Mouse (Mus musculus): Measurements from ENCODE around the gene Lsm14b.
A peak's percentile ranks its signal among the peaks of the same experiment; 100 is the strongest.

The Lsm14b gene

DNA sequence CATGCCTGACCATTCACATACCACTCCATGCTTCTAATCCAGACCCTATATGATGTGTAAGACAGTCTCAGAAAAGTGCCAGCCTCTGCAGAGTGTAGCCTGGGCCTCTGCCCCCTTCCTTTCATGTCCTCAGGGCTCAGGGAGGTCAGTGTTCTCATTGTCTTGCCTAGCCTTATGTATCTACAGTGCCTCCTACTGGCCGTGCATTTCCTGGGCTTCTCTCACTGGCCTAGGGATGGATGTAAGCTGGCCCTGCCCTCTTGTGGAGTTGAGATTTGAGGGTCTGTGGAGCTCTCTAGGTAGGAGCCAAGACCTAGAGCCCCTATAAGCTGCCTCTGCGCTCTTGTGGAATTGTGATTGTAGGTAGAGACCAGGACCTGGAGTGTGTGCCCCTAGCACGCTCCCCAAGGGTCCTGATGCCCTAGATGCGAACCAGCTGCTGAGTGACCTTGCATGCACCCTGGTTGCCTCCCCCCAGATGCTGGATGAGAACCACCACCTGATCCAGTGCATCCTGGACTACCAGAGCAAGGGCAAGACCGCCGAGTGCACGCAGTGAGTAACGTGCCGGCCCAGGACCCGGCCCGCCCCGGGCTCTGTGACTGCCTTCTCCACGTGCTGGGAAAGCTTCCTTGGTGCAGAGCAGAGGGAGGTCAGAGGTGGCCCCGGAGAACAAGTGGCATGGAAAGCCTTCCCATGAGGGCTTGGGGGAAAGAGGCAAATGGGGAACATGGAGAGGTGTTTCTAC, 27.4 kb downstream of the Lsm14b start:
- DNase-seq (ENCODE audit: low read depth in 2 of 2, low spot score in 2 of 2): no peak

GRCm38 (mm10) chr2:180053001-180053400, 28.2 kb downstream of the Lsm14b start:
- DNase-seq (ENCODE audit: low read depth in 2 of 2, low spot score in 2 of 2): no peak

GRCm38 (mm10) chr2:180063338-180064131, 38.7 kb downstream of the Lsm14b start:
- no peak for DNase-seq (ENCODE audit: low read depth in 2 of 2, low spot score in 2 of 2)

GRCm38 (mm10) chr2:180069770-180070480, 45.1 kb downstream of the Lsm14b start:
- DNase-seq (ENCODE audit: low read depth in 2 of 2, low spot score in 2 of 2): no peak

- DNase-seq (ENCODE audit: low read depth in 2 of 2, low spot score in 2 of 2): peak; percentile 89 to 92
Observed at GRCm38 (mm10) chr2:180070481-180071453, 46.0 kb downstream of the Lsm14b start, which contains the start of gene Mtg2. Gene Mtg2 (plus strand): TSS chr2:180070588.

DNA sequence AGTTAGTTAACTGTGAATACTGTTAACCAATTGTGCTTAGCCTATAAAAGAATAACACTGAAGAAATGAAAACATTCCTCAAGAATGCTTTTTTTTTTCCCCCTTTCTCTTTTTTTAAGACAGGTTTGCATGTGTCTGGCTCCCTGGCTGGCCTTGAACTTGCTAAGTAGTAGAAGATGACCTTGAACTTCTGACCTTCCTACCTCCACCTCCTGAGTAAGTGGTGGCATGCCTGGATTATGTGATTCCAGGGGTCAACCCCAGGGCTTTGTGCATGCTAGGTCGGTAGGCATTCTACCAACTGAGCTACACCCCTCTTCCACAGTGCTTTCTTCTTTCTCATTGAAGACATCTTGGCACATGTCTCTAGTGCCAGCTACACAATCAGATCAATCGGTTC, 46.9 kb downstream of the Lsm14b start:
- no peak for DNase-seq (ENCODE audit: low read depth in 2 of 2, low spot score in 2 of 2)

DNA sequence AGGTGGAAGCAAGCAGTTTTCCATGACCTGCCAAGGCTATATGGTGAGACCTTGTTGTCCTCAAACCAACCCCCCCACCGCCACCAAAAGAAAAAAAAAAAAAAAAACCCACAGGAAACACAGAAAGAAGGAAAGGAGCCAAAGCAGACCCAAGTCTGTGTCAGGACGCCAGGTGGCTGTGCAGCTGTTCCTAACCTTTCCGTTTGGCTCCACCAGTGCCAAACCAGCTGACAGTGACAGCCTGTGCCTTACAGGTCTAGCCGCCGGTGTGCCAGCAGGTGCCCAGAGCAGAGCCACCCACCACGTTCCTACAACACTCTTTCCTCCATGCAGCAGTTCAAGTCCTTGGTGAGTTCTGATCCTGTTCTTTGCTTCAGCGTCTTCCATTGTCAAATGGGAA, 48.1 kb downstream of the Lsm14b start:
- no peak for DNase-seq (ENCODE audit: low read depth in 2 of 2, low spot score in 2 of 2)

DNA sequence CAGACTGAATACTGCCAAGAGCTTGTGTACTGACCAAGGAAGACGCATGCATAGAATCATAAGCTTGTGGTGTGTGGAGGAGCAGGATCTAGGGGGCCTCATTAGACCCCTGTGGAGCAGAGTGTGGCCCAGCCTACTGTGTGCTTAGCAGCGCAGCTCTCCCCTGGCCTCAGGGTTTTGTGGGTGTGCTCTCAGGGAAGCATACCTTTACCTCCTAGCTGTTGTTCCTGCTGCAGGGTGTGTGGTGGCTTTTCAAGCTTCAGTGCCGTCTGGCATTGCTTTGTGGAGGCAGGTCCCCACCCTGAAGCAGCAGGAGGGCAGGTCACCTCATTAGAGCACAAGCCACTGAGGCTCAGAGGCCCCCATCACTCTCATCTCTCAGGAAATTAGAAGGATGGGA, 52.8 kb downstream of the Lsm14b start:
- DNase-seq (ENCODE audit: low read depth in 2 of 2, low spot score in 2 of 2): no peak

DNA sequence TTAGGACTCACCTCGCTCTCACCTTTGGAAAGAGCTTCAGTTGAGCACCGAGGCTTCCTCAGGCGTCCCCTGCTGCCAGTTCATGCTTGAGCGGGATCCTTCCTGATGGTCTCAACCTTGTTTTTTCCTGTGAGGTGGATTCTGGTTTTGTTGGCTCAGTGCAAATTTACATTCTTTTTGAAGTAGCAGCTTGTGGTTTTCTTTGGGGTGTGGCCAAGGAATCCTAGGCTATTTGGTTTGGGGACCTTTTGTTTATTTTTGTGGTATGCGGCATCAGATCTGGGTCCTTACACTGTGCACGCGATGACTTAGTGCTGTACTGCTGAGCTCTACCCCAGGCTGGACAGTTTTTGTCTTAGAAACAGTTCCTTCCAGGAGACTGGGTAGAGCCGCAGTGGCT, 55.9 kb downstream of the Lsm14b start:
- DNase-seq (ENCODE audit: low read depth in 2 of 2, low spot score in 2 of 2): no peak

DNA sequence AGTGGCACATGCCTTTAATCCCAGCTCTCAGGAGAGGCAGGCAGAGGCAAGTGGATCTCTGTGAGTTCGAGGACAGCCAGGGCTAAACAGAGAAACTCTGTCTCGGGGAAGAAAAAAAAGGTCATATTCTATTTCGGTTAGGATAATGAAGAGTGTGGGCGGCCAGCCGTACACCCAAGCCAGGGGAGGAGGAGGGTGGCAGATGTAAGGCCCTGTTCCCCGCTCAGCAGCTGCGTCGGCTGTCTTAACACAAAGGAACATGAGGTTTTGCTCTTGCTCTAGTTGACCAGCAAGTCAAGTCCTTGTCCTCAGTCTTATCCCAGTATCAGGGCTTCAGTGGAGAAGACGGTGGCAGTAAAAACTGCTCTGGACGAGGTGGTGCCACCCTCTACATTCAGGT, 58.3 kb downstream of the Lsm14b start:
- DNase-seq (ENCODE audit: low read depth in 2 of 2, low spot score in 2 of 2): no peak

GRCm38 (mm10) chr2:180084565-180084964, 59.8 kb downstream of the Lsm14b start:
- no peak for DNase-seq (ENCODE audit: low read depth in 2 of 2, low spot score in 2 of 2)
